8 mouse cellular contexts compared by ENCODE assay signal in genomic region chr10:89873146-89873950, GRCm38 (mm10). TPM values are rescaled to one million over a fixed set of nuclear protein-coding genes. Genes with fewer than 3 reads are reported as not detected.
DNase-seq lines count a peak whose midpoint lies in the region; ATAC-seq and TF ChIP-seq lines count a peak whose summit lies in the region.

Gene Anks1b, plus strand, starts transcription at chr10:89873509.

- peak; percentile 11 to 23 for DNase-seq in gastrocnemius, postnatal 4 days (ENCODE audit: low spot score in 2 of 2)
- DNase-seq in gastrocnemius, adult 8-10 months (ENCODE audit: low spot score in 2 of 2) = no peak
- DNase-seq in cerebellum, postnatal 25 days = peak; percentile 84 to 87
- DNase-seq in frontal cortex, postnatal 25 days (ENCODE audit: low spot score in 2 of 2) = peak; percentile 51 to 58
- DNase-seq in limb, embryonic 11.5 days (ENCODE audit: low spot score) = peak; percentile 71
- DNase-seq in testis, postnatal 10 days (ENCODE audit: low spot score) = peak; percentile 47

- H3K4me1 ChIP-seq in intestine, postnatal 0 days (replicated peaks; ENCODE audit: control insufficient read depth, insufficient read depth, low read length) = no peaks in the 10 kb centered on the region
- no peaks in the 10 kb centered on the region for H3K4me1 ChIP-seq in limb, embryonic 11.5 days (ENCODE audit: control insufficient read depth, insufficient read depth, low read length)
- peaks cover 21% of the 10 kb centered on the region for H3K4me1 ChIP-seq in midbrain, embryonic 15.5 days

- TF ChIP-seq CTCF in intestine, postnatal 0 days (IDR thresholded peaks at IDR 0.05; ENCODE audit: low read depth) = no peak

- peaks cover 19% of the 10 kb centered on the region for H3K27me3 ChIP-seq in intestine, postnatal 0 days (replicated peaks; ENCODE audit: control insufficient read depth, insufficient read depth, low read length)
- H3K27me3 ChIP-seq in limb, embryonic 11.5 days (ENCODE audit: control insufficient read depth, insufficient read depth, low read length) = no peaks in the 10 kb centered on the region
- no peaks in the 10 kb centered on the region for H3K27me3 ChIP-seq in midbrain, embryonic 15.5 days (replicated peaks)

- H3K4me2 ChIP-seq in intestine, postnatal 0 days (replicated peaks; ENCODE audit: low read depth) = peak within 1 kb of the TSS; percentile 86
- peak within 1 kb of the TSS; percentile 96 for H3K4me2 ChIP-seq in limb, embryonic 11.5 days (ENCODE audit: low read depth, severe bottlenecking)
- H3K4me2 ChIP-seq in midbrain, embryonic 15.5 days = peak within 1 kb of the TSS; percentile 70

- 1% methylated on average over 48 of the region's 48 CpGs for WGBS in intestine, postnatal 0 days
- WGBS in limb, embryonic 11.5 days = under 1% methylated on average over 44 of the region's 48 CpGs
- WGBS in midbrain, embryonic 15.5 days = under 1% methylated on average over 47 of the region's 48 CpGs

- H3K9me3 ChIP-seq in intestine, postnatal 0 days (ENCODE audit: control insufficient read depth) = no peaks in the 10 kb centered on the region
- no peaks in the 10 kb centered on the region for H3K9me3 ChIP-seq in limb, embryonic 11.5 days (ENCODE audit: control insufficient read depth, low read length)
- H3K9me3 ChIP-seq in midbrain, embryonic 15.5 days = no peaks in the 10 kb centered on the region

- no peak within 1 kb of the TSS for H3K27ac ChIP-seq in intestine, postnatal 0 days (ENCODE audit: low read depth, low read length)
- no peak within 1 kb of the TSS for H3K27ac ChIP-seq in limb, embryonic 11.5 days (replicated peaks; ENCODE audit: low read depth, low read length)
- H3K27ac ChIP-seq in midbrain, embryonic 15.5 days = peak within 1 kb of the TSS; percentile 99

- peak; percentile 25; the same call in 1 of the 2 replicates for ATAC-seq in intestine, postnatal 0 days
- peak; percentile 77 for ATAC-seq in limb, embryonic 11.5 days (ENCODE audit: insufficient number of reproducible peaks, low FRiP score, low TSS enrichment, low read depth)
- ATAC-seq in midbrain, embryonic 15.5 days (replicated peaks) = peak; percentile 88

- H3K36me3 ChIP-seq in intestine, postnatal 0 days (ENCODE audit: control insufficient read depth, insufficient read depth) = no peaks in the 10 kb centered on the region
- no peaks in the 10 kb centered on the region for H3K36me3 ChIP-seq in limb, embryonic 11.5 days (ENCODE audit: control insufficient read depth, insufficient read depth, low read length)
- no peaks in the 10 kb centered on the region for H3K36me3 ChIP-seq in midbrain, embryonic 15.5 days (replicated peaks)

- peak within 1 kb of the TSS; percentile 49 for H3K4me3 ChIP-seq in intestine, postnatal 0 days (ENCODE audit: low read depth, low read length)
- H3K4me3 ChIP-seq in limb, embryonic 11.5 days (ENCODE audit: low read depth, low read length) = peak within 1 kb of the TSS; percentile 68
- H3K4me3 ChIP-seq in midbrain, embryonic 15.5 days = peak within 1 kb of the TSS; percentile 95

- 0 out of 2 replicates have a peak within 1 kb of the TSS, but pooled peaks have one; percentile 7 for H3K9ac ChIP-seq in intestine, postnatal 0 days (ENCODE audit: low read depth, low read length)
- peak within 1 kb of the TSS; percentile 53 for H3K9ac ChIP-seq in limb, embryonic 11.5 days (ENCODE audit: low read length)
- peak within 1 kb of the TSS; percentile 98 for H3K9ac ChIP-seq in midbrain, embryonic 15.5 days

RNA-seq across cellular contexts. Expression of gene Anks1b, which starts in this region (rescaled TPM):
- total RNA-seq in gastrocnemius, postnatal 4 days (2021) = 1 to 10 TPM in 1 of 2 experiments, under 1 TPM in 1; 0.62 to 1.3 TPM
- total RNA-seq in gastrocnemius, adult 8-10 months (2022) = under 1 TPM; 0.18 to 0.46 (median 0.32) TPM
- polyA plus RNA-seq in intestine, postnatal 0 days (2015; fragmentation: Nextera tagmentation; extraction: Ambion mirVana) = 1.8 and 1.9 TPM in 2 replicates
- polyA plus RNA-seq in limb, embryonic 11.5 days (2014; fragmentation: Nextera tagmentation; extraction: Ambion mirVana) = 0.36 and 1.4 TPM in 2 replicates
- polyA plus RNA-seq in midbrain, embryonic 15.5 days (2015; fragmentation: Nextera tagmentation; extraction: Ambion mirVana) = 89.6 and 96.8 TPM in 2 replicates

Comparison
In these comparisons a context has a peak if more than half of its experiments do, and no peak if none do; other contexts are left out.
1. RNA of gene Anks1b (polyA plus RNA-seq): 89.6 to 96.8 TPM in midbrain, embryonic 15.5 days; 1.8 to 1.9 TPM in intestine, postnatal 0 days and 0.36 to 1.4 TPM in limb, embryonic 11.5 days; every median in the first group is over 10 times any median in the second.
2. DNase-seq: peak in gastrocnemius, postnatal 4 days (2 of 2), cerebellum, postnatal 25 days (2 of 2), frontal cortex, postnatal 25 days (2 of 2), limb, embryonic 11.5 days (single experiment) and testis, postnatal 10 days (single experiment); none in gastrocnemius, adult 8-10 months (0 of 2).
3. ATAC-seq: peak in every context shown above with its lines; median percentile 88 in midbrain, embryonic 15.5 days; 77 in limb, embryonic 11.5 days; 25 in intestine, postnatal 0 days.
4. H3K9ac ChIP-seq: peak in every context shown above with its lines; median percentile 98 in midbrain, embryonic 15.5 days; 53 in limb, embryonic 11.5 days; 7 in intestine, postnatal 0 days.
5. Peak in every context shown above with its lines, with median percentiles within 50 percentile points of each other: H3K4me2 ChIP-seq and H3K4me3 ChIP-seq.